Mouse (Mus musculus) neural tube, embryonic 15.5 days (tissue): ENCODE results near the gene Rgs6. TPM values are rescaled to one million over a fixed set of nuclear protein-coding genes. Genes with fewer than 3 reads are reported as not detected.

Experiments
- ATAC-seq: fragments of 200-750 bp; cut with Nextera tagmentation; 2 replicates; pipeline ENCODE4 v1.8.0; 2017; ENCODE audit warnings: mild to moderate bottlenecking, moderate TSS enrichment, moderate library complexity; ENCODE audit not compliant: low FRiP score
- H3K27ac ChIP-seq: fragments of 300-500 bp; sonication (generic); replicated peaks from 2 replicates; pipeline ENCODE4 v1.5.1; 2015; ENCODE audit warnings: mild to moderate bottlenecking, inconsistent platforms
- H3K27me3 ChIP-seq: fragments of 300-500 bp; sonication (generic); replicated peaks from 2 replicates; pipeline ENCODE4 v1.6.1; 2015; ENCODE audit warnings: inconsistent platforms
- H3K36me3 ChIP-seq: fragments of 300-500 bp; sonication (generic); 2 replicates; pipeline ENCODE4 v1.6.1; 2015; ENCODE audit warnings: inconsistent platforms
- H3K4me1 ChIP-seq: fragments of 300-500 bp; sonication (generic); 2 replicates; pipeline ENCODE4 v1.6.1; 2015; ENCODE audit warnings: inconsistent platforms
- H3K4me2 ChIP-seq: fragments of 300-500 bp; sonication (generic); 2 replicates; pipeline ENCODE4 v1.6.1; 2015; ENCODE audit warnings: inconsistent platforms, mild to moderate bottlenecking, moderate library complexity
- H3K4me3 ChIP-seq: fragments of 300-500 bp; sonication (generic); replicated peaks from 2 replicates; pipeline ENCODE4 v1.5.1; 2015; ENCODE audit warnings: mild to moderate bottlenecking, inconsistent platforms
- H3K9ac ChIP-seq: fragments of 300-500 bp; sonication (generic); replicated peaks from 2 replicates; pipeline ENCODE4 v1.6.1; 2015; ENCODE audit warnings: mild to moderate bottlenecking, inconsistent platforms
- H3K9me3 ChIP-seq: fragments of 300-500 bp; sonication (generic); replicated peaks from 2 replicates; pipeline ENCODE4 v1.6.1; 2016; ENCODE audit warnings: inconsistent platforms
- WGBS: fragments of 180-500 bp; shearing (Covaris S2); methylation state at CpG from one replicate; pipeline ENCODE4 v1.1.7; 2015; ENCODE audit warnings: mixed read lengths; 5-methylcytosine and 5-hydroxymethylcytosine counted together
- polyA plus RNA-seq: library from polyadenylated mRNA; unstranded; fragments of >200 nt; fragmentation: Nextera tagmentation; extraction: Ambion mirVana; gene quantifications from 2 replicates; pipeline ENCODE4 v1.2.1, GENCODE M21; 2015

The Rgs6 gene
- polyA plus RNA-seq, 1 experiment from 2014 or later, result 7.1 TPM

DNA sequence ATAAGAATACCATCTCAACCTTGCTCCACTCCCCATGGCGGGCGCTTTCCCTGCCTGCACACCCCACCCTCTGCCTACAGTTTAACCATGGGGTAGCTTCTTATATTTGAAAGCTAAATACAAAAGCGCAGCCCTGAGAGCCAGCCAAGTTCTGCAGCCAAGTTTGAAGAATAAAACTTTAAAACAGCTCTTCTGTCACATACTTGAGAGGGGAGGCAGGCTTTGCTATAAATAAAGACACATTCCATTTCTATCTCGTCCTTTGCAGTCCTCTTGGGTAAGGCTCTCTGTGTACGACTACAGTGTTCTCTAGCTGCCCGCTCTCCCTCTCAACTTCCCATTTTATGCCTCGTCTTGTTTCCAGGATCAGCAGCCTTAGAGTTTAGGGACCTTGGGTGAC is 76.5 kb downstream of the Rgs6 start:
- Histone ChIP-seq H3K27ac (no peak overlapping the region), H3K4me3 (no peak overlapping the region), H3K36me3 (no peaks in the 10 kb centered on the region), H3K4me2 (no peak overlapping the region), H3K9ac (no peak overlapping the region), H3K9me3 (no peaks in the 10 kb centered on the region), H3K4me1 (peaks cover 5% of the 10 kb centered on the region; the same call in 1 of the 2 replicates), H3K27me3 (no peaks in the 10 kb centered on the region)
- WGBS, result 61% methylated on average over 7 of the region's 7 CpGs
- no peak for ATAC-seq

DNA sequence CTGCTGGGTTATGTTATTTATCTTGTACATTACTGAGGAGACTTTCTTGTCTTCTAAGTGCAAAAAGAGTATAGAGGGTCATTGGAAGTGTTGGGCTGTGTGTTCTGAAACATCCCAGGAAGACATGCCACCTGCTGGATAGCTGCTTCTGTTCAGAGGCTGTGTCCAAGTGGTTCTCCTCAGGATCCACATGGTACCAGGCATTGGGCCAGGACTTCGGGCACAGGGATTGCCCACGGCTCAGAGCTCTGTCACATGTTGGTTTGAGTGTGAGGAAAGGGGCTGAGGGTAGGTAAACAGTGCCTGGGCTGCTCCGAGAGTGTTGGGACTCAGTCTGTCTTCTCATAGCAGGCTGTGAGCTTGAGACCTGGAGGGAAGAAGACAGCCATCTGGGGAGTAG is 79.3 kb downstream of the Rgs6 start:
- no peak overlapping the region for H3K27ac ChIP-seq
- no peak for ATAC-seq
- H3K9ac ChIP-seq, result no peak overlapping the region
- no peak overlapping the region for H3K4me2 ChIP-seq
- H3K9me3 ChIP-seq, result no peaks in the 10 kb centered on the region
- peaks cover 5% of the 10 kb centered on the region; the same call in 1 of the 2 replicates for H3K4me1 ChIP-seq
- 88% methylated on average over 3 of the region's 3 CpGs for whole genome bisulfite sequencing
- no peaks in the 10 kb centered on the region for H3K36me3 ChIP-seq
- H3K4me3 ChIP-seq, result no peak overlapping the region
- H3K27me3 ChIP-seq, result no peaks in the 10 kb centered on the region

DNA sequence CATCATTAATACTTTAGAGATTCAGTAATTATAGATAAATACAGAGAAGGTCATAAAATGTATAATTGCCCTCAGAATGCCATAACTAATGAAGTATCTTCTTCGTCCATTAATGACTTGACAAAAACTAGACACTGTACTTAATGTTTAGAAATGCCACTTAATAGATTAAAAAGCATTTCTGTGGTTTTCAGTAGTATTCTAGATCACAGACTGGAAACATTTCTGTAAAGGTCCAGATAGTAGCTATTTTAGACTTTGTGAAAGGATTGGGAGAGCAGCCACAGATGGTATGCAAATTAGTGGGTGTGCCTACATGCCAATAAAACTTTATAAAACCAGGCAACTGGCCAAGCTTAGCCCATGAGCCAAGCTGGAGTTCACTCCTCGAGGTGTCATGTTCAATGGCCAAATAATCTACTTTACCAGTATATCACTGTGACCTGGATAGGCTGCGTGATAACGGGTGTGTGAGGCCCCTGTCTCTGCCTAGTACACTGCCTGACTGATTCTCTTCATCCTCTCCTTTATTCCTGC is 82.2 kb downstream of the Rgs6 start:
- Histone ChIP-seq H3K4me1 (no peaks in the 10 kb centered on the region), H3K4me2 (no peak overlapping the region), H3K9me3 (no peaks in the 10 kb centered on the region), H3K36me3 (no peaks in the 10 kb centered on the region), H3K9ac (no peak overlapping the region), H3K4me3 (no peak overlapping the region), H3K27me3 (no peaks in the 10 kb centered on the region), H3K27ac (no peak overlapping the region)
- no peak for ATAC-seq
- 49% methylated on average over 4 of the region's 4 CpGs for WGBS

DNA sequence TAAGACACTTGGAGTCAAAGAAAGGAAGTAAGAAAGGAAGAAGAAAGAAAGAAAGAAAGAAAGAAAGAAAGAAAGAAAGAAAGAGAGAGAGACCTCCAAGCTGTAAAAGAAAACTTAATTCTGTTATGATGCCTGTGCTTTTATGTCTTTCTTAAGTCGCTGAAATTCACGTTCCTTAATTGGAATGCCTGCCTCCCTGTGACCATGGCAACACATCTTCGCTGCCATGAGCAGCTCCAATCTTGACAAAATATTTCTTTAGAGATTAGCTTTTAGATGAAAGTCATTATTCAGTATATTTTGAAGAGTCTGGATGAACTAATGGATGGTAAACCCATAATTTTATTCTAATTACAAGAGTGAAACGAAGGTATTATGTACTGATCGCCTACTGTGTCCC is 83.5 kb downstream of the Rgs6 start:
- Histone ChIP-seq H3K9ac (no peak overlapping the region), H3K36me3 (no peaks in the 10 kb centered on the region), H3K27ac (no peak overlapping the region), H3K4me2 (no peak overlapping the region), H3K4me1 (no peaks in the 10 kb centered on the region), H3K9me3 (no peaks in the 10 kb centered on the region), H3K4me3 (no peak overlapping the region), H3K27me3 (no peaks in the 10 kb centered on the region)
- 76% methylated on average over 5 of the region's 5 CpGs for WGBS
- ATAC-seq, result no peak

DNA sequence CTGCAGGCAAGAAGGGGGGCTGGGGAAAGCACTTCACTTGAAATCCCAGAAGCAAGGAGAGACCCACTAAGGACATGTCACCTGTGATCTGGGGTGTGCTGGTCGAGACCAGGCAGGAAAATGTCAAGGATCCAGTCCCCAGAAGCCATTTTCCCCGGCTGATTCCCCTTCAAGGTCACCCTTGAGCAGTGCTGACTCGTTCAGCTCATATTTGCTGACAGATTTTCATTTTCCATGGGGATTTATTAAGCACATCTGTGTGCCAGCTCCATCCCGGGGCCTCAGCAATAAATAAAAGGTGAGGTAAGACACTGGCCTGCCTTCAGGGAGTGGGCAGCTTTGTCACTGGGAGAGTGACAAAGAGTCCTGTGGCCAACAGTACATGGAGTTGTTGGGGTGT is 87.0 kb downstream of the Rgs6 start:
- WGBS, result 54% methylated on average over 4 of the region's 4 CpGs
- H3K4me2 ChIP-seq, result no peak overlapping the region
- H3K27me3 ChIP-seq, result no peaks in the 10 kb centered on the region
- no peak overlapping the region for H3K9ac ChIP-seq
- H3K36me3 ChIP-seq, result no peaks in the 10 kb centered on the region
- H3K27ac ChIP-seq, result no peak overlapping the region
- no peak for ATAC-seq
- no peak overlapping the region for H3K4me3 ChIP-seq
- H3K4me1 ChIP-seq, result no peaks in the 10 kb centered on the region
- H3K9me3 ChIP-seq, result no peaks in the 10 kb centered on the region

DNA sequence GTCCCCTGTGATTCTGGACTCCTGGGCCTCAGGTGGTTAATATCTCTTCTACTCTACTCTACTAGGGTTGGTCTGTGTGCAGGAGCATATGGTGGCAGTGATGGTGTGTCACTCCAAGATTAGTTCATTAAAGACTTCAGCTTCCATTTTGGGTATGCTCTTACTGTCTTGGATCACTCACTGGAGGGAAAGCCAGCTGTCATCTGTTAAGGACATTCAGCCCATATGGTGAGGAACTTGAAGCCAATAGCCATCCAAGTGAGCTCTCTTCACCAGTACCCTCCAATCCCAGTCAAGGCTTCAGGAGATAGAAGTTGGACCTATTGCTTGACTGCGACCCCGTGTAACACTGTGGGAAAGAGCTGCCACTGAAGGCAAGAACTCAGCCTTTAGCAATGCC is 98.9 kb downstream of the Rgs6 start:
- Histone ChIP-seq H3K4me1 (no peaks in the 10 kb centered on the region), H3K9me3 (no peaks in the 10 kb centered on the region), H3K27me3 (no peaks in the 10 kb centered on the region), H3K4me3 (no peak overlapping the region), H3K27ac (no peak overlapping the region), H3K36me3 (no peaks in the 10 kb centered on the region), H3K9ac (no peak overlapping the region), H3K4me2 (no peak overlapping the region)
- no peak for ATAC-seq
- WGBS, result 96% methylated on average over 2 of the region's 2 CpGs

DNA sequence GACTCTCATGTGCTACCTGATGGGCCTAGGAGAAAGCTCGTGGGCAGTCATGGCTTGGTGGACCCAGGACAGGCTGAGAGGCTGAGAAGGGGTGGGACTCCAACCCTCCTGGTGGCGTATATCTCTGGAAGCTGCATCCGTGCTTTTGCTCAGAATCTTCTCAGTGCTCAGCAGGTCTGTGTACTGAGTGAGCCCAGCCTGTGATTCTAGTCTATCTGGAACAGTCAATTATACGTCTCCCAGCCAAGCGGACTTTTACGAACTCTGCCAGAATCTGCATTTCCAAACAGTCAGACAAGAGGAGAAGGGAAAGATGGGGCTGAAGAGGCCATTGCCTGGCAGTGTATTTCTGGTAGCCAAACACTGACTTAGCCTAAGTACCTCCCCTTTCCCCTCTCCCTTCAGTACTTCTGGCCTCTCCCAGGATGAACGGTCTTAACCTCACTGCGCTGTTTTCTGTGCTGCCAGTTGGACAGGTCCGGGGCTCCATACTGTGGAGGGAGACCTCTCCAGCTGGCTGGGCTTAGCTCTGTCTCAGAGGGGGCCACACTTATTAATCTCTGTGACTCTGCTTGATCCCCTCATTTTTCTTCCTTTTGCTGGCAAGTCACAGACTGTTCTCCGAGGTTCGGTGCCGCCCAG is 110.9 kb downstream of the Rgs6 start:
- Histone ChIP-seq H3K4me3 (no peak overlapping the region), H3K4me1 (peaks cover 3% of the 10 kb centered on the region; the same call in 1 of the 2 replicates), H3K27ac (no peak overlapping the region), H3K9ac (no peak overlapping the region), H3K9me3 (no peaks in the 10 kb centered on the region), H3K4me2 (no peak overlapping the region), H3K27me3 (no peaks in the 10 kb centered on the region), H3K36me3 (no peaks in the 10 kb centered on the region)
- no peak for ATAC-seq
- WGBS, result 72% methylated on average over 12 of the region's 12 CpGs

DNA sequence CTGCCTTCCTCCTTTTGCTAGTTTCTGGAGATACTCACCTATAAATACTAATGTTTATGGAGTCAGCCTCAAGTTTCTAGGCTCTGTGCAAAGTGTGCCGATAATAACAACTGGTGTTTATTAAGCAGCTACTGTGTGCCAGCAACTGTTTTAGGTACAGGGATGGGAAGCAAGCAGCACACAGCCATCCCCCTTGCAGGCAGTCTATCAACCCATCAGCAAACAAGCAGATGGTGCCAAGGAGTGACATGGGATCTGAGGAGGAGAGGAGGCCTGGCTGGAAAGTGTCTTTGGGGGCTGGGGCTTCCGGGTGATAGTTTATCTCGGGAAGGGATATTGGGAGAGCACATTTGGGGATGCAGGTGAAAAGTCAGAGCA is 111.4 kb downstream of the Rgs6 start:
- no peak overlapping the region for H3K4me3 ChIP-seq
- no peak overlapping the region for H3K9ac ChIP-seq
- H3K36me3 ChIP-seq, result no peaks in the 10 kb centered on the region
- 89% methylated on average over 3 of the region's 3 CpGs for WGBS
- H3K27ac ChIP-seq, result no peak overlapping the region
- no peak overlapping the region for H3K4me2 ChIP-seq
- ATAC-seq, result no peak
- H3K4me1 ChIP-seq, result peaks cover 3% of the 10 kb centered on the region; the same call in 1 of the 2 replicates
- H3K9me3 ChIP-seq, result no peaks in the 10 kb centered on the region
- no peaks in the 10 kb centered on the region for H3K27me3 ChIP-seq

DNA sequence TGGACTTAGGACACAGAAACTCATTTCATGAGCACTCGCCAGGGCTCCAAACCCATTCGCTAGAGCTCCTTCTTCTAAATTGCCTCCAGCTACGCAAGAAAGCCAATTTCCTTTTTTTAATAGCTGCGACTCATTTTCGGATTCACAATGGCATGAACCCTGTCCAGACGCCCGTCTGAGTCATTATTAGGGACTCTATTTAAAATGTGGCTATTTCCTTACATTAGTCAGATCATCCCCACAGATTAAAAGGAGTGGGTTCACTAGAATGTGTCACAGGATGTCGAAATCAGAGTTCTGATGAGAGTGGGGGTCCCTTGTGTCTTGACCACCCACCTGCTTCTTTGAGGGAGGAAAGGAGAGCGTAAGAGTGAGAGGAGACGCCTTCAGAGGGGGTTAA is 112.1 kb downstream of the Rgs6 start:
- Histone ChIP-seq H3K9me3 (no peaks in the 10 kb centered on the region), H3K27ac (no peak overlapping the region), H3K4me1 (peaks cover 3% of the 10 kb centered on the region; the same call in 1 of the 2 replicates), H3K36me3 (no peaks in the 10 kb centered on the region), H3K27me3 (no peaks in the 10 kb centered on the region), H3K9ac (no peak overlapping the region), H3K4me3 (no peak overlapping the region), H3K4me2 (no peak overlapping the region)
- WGBS, result 82% methylated on average over 10 of the region's 10 CpGs
- no peak for ATAC-seq

DNA sequence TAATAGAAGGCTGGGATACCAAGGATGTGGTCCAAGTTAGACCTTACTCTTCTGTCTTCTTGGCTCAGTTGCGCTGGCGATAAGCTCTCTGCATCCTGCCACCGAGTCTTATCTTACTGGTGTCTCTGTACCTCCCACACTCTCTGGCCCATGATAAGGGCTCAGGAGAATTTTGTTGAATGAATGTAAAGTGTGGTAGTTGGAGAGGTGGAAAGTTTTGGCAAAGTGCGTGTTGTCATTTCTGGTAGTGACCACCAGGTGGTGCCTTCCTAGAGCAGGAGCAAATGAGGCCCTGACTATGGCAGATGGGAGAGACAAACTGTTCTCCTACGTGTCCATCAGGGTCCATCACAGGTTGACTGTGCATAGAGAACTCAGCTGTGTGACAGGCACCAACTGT is 112.7 kb downstream of the Rgs6 start:
- Histone ChIP-seq H3K9ac (no peak overlapping the region), H3K4me1 (peaks cover 3% of the 10 kb centered on the region; the same call in 1 of the 2 replicates), H3K4me3 (no peak overlapping the region), H3K4me2 (no peak overlapping the region), H3K9me3 (no peaks in the 10 kb centered on the region), H3K27ac (no peak overlapping the region), H3K27me3 (no peaks in the 10 kb centered on the region), H3K36me3 (no peaks in the 10 kb centered on the region)
- 51% methylated on average over 5 of the region's 5 CpGs for WGBS
- no peak for ATAC-seq

DNA sequence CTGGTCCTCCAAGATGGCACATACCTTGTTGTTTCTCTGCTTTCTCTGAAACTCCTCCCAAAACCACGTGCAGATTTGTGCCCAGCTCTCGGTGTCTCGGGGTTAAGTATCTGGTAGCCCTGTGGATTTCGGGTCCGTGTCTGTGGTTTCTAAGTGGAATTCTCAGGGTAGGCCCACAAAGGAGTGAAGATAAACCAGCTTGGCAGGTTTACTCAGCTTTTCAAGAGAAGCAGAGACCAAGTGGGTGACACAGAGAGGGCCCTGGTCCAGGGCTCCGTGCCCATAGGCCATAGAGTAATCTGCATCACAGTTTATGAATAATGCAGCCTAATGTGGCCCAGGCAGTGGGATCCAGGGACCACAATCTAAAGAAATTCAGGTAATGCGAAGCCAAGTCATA is 113.3 kb downstream of the Rgs6 start:
- H3K9ac ChIP-seq, result no peak overlapping the region
- H3K4me3 ChIP-seq, result no peak overlapping the region
- no peaks in the 10 kb centered on the region for H3K9me3 ChIP-seq
- H3K27ac ChIP-seq, result no peak overlapping the region
- 87% methylated on average over 7 of the region's 7 CpGs for WGBS
- H3K4me2 ChIP-seq, result no peak overlapping the region
- no peaks in the 10 kb centered on the region for H3K27me3 ChIP-seq
- peaks cover 3% of the 10 kb centered on the region; the same call in 1 of the 2 replicates for H3K4me1 ChIP-seq
- no peaks in the 10 kb centered on the region for H3K36me3 ChIP-seq
- ATAC-seq, result no peak

DNA sequence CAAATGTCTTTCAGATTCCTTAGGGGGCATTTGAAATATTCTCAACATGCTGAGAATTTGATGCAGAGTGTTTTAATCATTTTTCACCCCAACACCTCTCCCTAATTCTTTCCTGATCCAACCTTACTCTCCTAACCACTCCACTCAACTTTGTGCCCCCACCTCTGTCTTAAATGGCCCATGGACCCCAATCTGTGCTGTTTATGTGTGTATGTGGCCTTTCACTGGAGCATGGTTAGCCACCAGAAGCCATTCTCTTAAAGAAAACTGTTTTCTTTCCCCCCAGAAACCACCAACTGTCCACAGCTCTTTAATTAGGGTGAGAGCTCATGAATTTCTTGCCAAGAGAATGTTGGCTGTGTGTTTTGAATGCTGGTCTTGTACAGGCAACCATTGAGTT is 122.3 kb downstream of the Rgs6 start:
- Histone ChIP-seq H3K27ac (no peak overlapping the region), H3K9ac (no peak overlapping the region), H3K4me2 (no peak overlapping the region), H3K4me3 (no peak overlapping the region), H3K36me3 (no peaks in the 10 kb centered on the region), H3K27me3 (no peaks in the 10 kb centered on the region), H3K4me1 (no peaks in the 10 kb centered on the region), H3K9me3 (no peaks in the 10 kb centered on the region)
- ATAC-seq, result no peak
